Mouse (Mus musculus): Measurements from ENCODE around the gene Slc30a10. TPM values are rescaled to one million over a fixed set of nuclear protein-coding genes. Genes with fewer than 3 reads are reported as not detected.
A peak's percentile ranks its signal among the peaks of the same experiment; 100 is the strongest.

Slc30a10 gene
- polyA plus RNA-seq, 1 experiment from 2014 or later, result 1.2 TPM

DNA sequence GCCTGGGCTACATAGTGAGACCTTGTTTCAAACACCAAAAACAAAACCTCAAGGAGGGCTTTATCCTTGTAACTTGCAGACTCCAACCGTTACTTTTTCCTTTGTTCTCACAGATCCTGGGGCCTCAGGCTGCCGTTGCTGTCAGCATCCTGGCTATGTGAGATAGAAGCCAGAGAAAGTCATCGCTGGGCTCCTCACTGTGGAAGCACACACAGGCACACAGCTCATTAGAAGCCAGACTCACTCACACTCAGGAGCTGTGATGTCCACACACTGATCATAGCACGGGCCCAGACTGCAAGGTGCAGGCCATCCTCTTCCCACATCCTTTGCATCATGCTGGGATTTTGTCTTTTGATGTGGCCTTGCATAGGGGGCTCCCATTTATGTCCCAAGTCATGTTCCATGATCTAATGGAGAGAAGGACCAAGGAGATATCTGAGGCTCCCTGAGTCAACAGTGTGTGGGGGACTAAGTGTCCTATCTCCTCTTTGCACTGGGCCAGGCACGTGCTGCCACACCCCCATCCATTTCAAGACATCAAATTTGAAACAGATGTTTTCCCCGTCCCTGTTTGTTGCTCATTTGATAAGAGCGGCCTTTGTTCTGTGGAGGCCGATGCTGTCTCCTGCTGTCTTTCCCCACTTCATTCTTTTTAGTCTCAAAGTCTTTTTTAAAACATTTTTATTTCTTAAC is 17.5 kb downstream of the Slc30a10 start:
- Histone ChIP-seq H3K4me1 (peaks cover 10% of the 10 kb centered on the region), H3K36me3 (replicated peaks) (no peaks in the 10 kb centered on the region), H3K4me3 (no peak overlapping the region), H3K9me3 (no peaks in the 10 kb centered on the region), H3K27me3 (replicated peaks; ENCODE audit: low read depth, poor library complexity, severe bottlenecking) (0 out of 2 replicates have a peak, but pooled peaks cover 4% of the 10 kb centered on the region), H3K27ac (replicated peaks) (peak overlapping the region; percentile 74)
- peak; percentile 47 for DNase-seq (ENCODE audit: low spot score)
- WGBS, result 35% methylated on average over 8 of the region's 8 CpGs

DNA sequence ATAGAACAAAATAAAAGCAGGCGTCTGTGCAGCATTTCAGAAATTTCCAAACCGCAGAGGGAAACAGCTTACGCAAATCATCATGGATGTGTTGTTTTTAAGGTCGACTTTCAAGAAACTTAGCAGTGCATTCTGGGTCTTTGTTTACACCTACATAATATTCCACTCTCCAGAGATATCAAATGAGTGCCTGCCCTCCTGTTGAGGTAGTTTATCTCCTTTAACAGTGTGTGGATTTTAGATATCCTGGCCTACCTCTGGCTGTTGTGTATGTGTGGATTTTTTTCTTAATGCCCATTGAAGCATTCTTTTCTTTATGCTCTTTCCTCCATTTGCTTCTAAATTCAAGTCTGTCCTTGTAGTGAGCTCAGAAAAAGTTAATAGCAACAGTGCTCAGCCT is 18.1 kb downstream of the Slc30a10 start:
- no peak overlapping the region for H3K4me3 ChIP-seq
- no peak for DNase-seq (ENCODE audit: low spot score)
- peaks cover 10% of the 10 kb centered on the region for H3K4me1 ChIP-seq
- H3K36me3 ChIP-seq (replicated peaks), result no peaks in the 10 kb centered on the region
- WGBS, result 78% methylated on average over 4 of the region's 4 CpGs
- H3K27ac ChIP-seq (replicated peaks), result peak overlapping the region; percentile 74
- no peaks in the 10 kb centered on the region for H3K9me3 ChIP-seq
- 0 out of 2 replicates have a peak, but pooled peaks cover 4% of the 10 kb centered on the region for H3K27me3 ChIP-seq (replicated peaks; ENCODE audit: low read depth, poor library complexity, severe bottlenecking)

DNA sequence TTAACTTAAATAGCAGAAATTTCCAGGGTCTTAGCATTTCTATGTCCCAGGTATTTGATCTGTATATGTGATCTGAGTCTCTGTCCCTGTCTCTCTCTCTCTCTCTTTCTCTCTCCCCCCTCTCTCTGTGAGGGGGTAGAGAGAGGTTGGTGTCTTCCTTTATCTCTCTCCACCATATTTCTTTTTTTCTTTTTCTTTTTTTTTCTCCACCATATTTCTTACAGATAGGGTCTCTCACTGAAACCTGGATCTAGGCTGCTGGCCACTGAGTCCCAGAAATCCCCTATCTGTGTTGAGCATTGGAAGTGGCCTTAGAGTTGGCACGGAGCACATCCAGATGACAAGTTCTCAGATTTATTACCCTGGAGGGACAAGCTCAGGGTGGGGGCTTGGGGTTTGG is 18.8 kb downstream of the Slc30a10 start:
- peaks cover 10% of the 10 kb centered on the region for H3K4me1 ChIP-seq
- H3K27me3 ChIP-seq (replicated peaks; ENCODE audit: low read depth, poor library complexity, severe bottlenecking), result 0 out of 2 replicates have a peak, but pooled peaks cover 4% of the 10 kb centered on the region
- H3K4me3 ChIP-seq, result no peak overlapping the region
- no peaks in the 10 kb centered on the region for H3K9me3 ChIP-seq
- H3K27ac ChIP-seq (replicated peaks), result 0 out of 2 replicates have a peak overlapping the region, but pooled peaks have one; percentile 48
- no peaks in the 10 kb centered on the region for H3K36me3 ChIP-seq (replicated peaks)
- no peak for DNase-seq (ENCODE audit: low spot score)
- WGBS, result 85% methylated on average over 1 of the region's 1 CpGs

DNA sequence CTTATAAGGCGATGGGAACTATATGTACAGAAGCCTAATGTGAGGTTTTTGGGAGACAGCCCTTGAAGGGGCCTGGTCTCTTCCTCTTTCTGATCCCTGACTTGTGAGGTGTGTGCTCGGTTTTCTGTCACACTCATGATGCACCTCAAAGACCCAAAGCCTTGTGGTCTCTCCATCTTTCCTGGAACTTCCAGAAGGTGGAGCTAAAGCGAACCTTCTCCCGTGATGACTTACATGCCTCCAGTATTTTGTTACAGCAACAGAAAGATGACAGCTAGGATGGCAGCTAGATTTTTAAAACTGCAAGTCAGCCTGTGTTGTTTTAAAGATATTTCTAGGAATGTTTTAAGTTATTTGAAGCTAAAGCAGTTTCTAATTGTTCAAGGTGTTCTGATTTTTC is 25.2 kb downstream of the Slc30a10 start:
- no peak overlapping the region for H3K4me3 ChIP-seq
- no peak overlapping the region for H3K27ac ChIP-seq (replicated peaks)
- no peak for DNase-seq (ENCODE audit: low spot score)
- H3K36me3 ChIP-seq (replicated peaks), result no peaks in the 10 kb centered on the region
- H3K9me3 ChIP-seq, result no peaks in the 10 kb centered on the region
- no peaks in the 10 kb centered on the region for H3K27me3 ChIP-seq (replicated peaks; ENCODE audit: low read depth, poor library complexity, severe bottlenecking)
- peaks cover 30% of the 10 kb centered on the region for H3K4me1 ChIP-seq
- WGBS, result 95% methylated on average over 4 of the region's 4 CpGs

DNA sequence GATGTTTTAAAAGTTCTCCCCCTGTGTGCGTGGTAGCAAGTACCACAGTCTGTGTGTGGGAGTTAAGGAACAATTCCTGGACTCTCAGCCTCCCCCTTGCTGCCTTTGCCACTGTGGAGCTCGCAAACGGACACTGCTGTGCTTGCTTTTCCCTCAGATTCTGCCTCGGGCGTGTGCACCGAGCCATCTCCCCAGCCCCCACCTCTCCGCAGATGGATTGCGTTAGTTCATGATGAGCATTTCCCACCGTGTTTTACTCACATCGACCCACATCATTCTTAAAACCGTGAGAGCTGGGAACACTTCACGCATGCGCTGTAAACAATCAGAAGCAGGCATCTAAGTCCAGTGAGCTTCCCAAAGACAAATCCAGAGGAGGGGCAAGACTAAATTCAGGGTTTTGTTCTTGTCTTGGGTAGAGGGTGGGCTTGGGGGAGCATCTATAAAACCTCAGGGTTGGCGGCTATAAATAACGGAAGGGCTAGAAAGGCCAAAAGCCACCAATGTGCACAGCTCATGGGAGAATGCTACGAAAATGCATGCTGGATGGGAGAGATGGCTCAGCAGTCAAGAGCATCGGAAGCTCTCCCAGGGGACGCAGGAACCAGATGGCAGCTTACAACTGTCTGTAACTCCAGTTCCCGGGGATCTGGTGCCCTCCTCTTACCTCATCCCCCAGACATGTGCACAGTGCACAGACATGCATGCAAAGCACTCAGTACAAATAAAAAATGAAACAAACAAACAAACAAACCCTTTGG is 27.5 kb downstream of the Slc30a10 start:
- peak; percentile 67 for DNase-seq (ENCODE audit: low spot score)
- Histone ChIP-seq H3K4me3 (peak overlapping the region; percentile 45), H3K36me3 (replicated peaks) (no peaks in the 10 kb centered on the region), H3K9me3 (no peaks in the 10 kb centered on the region), H3K4me1 (peaks cover 30% of the 10 kb centered on the region), H3K27me3 (replicated peaks; ENCODE audit: low read depth, poor library complexity, severe bottlenecking) (no peaks in the 10 kb centered on the region), H3K27ac (replicated peaks) (peak overlapping the region; percentile 81)
- WGBS, result 34% methylated on average over 19 of the region's 19 CpGs

DNA sequence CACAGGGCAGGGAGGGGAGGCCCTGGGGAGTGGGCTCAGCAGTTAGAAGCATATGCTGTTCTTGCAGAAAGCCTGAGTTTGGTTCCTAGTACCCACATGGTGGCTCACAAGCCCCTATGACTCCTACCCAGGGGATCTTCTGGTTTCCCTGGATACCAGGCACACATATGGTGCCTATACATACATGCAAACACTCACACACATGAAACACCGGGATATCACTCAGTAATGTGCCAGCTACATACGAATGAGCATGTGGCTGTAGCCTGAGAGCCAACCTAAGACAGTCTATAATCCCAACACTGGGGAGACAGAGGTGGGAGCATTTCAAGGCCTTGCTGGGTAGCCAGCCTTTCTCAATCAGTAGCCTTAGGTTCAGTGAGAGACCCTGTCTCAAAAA is 28.1 kb downstream of the Slc30a10 start:
- peaks cover 30% of the 10 kb centered on the region for H3K4me1 ChIP-seq
- peaks cover 4% of the 10 kb centered on the region; the same call in 1 of the 2 replicates for H3K27me3 ChIP-seq (replicated peaks; ENCODE audit: low read depth, poor library complexity, severe bottlenecking)
- H3K27ac ChIP-seq (replicated peaks), result peak overlapping the region; percentile 81
- 92% methylated on average over 2 of the region's 2 CpGs for WGBS
- no peaks in the 10 kb centered on the region for H3K36me3 ChIP-seq (replicated peaks)
- no peaks in the 10 kb centered on the region for H3K9me3 ChIP-seq
- peak overlapping the region; percentile 45; the same call in 1 of the 2 replicates for H3K4me3 ChIP-seq
- no peak for DNase-seq (ENCODE audit: low spot score)

DNA sequence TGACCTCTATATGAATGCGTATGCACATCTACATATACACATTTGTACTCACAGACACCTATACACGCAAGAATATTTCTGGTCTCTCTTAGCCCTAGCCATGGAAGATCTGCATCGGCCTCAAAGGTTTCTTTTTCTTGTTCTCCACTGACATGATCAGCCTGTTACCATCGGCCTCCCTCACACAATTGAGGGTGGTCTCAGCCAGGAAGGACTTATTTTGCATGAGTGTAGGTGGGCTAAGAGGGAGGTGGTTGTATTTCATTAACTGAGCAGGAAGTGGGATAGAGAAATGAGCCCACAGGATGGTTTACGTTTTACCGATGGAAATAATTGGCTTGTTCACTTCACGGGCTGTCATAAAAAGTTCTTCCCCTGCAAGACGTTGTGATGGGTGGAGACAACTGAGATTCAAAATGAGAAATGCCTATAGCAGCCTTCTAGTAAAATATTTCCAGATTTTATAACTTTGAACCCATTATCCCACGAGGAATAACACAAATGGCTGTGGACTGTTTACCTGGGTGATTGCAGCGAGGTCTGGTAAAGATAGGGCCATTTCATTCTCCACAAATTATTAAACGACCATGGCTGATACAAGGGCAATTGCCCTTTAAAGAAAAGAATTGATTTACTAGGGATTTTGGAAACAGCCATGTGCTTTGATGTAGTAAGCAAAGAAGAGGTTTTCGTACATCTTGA is 28.9 kb downstream of the Slc30a10 start:
- Histone ChIP-seq H3K27ac (replicated peaks) (0 out of 2 replicates have a peak overlapping the region, but pooled peaks have one; percentile 81), H3K27me3 (replicated peaks; ENCODE audit: low read depth, poor library complexity, severe bottlenecking) (peaks cover 4% of the 10 kb centered on the region; the same call in 1 of the 2 replicates), H3K9me3 (no peaks in the 10 kb centered on the region), H3K36me3 (replicated peaks) (no peaks in the 10 kb centered on the region), H3K4me3 (no peak overlapping the region), H3K4me1 (peaks cover 30% of the 10 kb centered on the region)
- WGBS, result 80% methylated on average over 12 of the region's 12 CpGs
- DNase-seq (ENCODE audit: low spot score), result no peak

DNA sequence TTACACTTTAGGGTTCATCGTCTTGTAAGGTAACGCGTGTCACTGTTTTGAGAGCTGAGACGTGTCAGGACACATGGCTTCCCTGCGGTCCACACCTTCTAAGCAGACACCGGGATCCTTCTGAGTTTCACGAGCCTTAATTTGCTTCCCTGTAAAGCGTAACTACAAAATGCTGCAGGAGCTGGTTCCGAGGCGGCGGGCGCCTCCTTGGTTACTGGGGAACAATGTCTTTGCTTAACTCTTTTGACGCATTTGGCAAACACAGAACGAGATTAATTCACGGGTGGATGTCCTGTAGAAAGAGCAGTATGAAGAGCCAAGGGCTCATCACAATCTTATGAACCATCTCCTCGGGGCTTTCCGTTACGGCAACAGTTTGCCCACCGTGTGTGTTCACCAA is 29.6 kb downstream of the Slc30a10 start:
- no peaks in the 10 kb centered on the region for H3K9me3 ChIP-seq
- no peak overlapping the region for H3K27ac ChIP-seq (replicated peaks)
- peaks cover 6% of the 10 kb centered on the region; the same call in 1 of the 2 replicates for H3K27me3 ChIP-seq (replicated peaks; ENCODE audit: low read depth, poor library complexity, severe bottlenecking)
- 78% methylated on average over 19 of the region's 19 CpGs for WGBS
- peaks cover 37% of the 10 kb centered on the region for H3K4me1 ChIP-seq
- no peak for DNase-seq (ENCODE audit: low spot score)
- no peaks in the 10 kb centered on the region for H3K36me3 ChIP-seq (replicated peaks)
- H3K4me3 ChIP-seq, result no peak overlapping the region

DNA sequence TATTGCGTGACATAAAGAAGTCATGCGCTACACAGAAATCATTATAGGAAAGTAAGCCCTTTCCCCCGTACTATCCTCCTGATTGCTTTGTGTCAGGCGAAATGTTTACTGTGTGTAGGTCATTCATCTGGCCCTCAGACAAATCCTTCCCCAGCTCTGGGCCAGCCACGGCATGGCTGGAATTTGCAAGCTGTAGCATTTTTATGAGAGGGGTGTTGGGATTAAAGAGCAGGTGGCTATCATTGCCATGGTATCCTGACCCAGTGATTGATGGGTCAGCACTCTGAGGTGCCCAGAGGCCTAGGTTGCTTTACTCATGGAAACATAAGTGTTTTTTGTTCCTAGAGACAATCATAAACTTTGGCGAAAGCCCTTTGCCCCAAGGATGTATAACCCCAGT is 35.2 kb downstream of the Slc30a10 start:
- H3K9me3 ChIP-seq, result no peaks in the 10 kb centered on the region
- peaks cover 11% of the 10 kb centered on the region for H3K4me1 ChIP-seq
- no peak overlapping the region for H3K27ac ChIP-seq (replicated peaks)
- no peak overlapping the region for H3K4me3 ChIP-seq
- DNase-seq (ENCODE audit: low spot score), result no peak
- H3K27me3 ChIP-seq (replicated peaks; ENCODE audit: low read depth, poor library complexity, severe bottlenecking), result peaks cover 6% of the 10 kb centered on the region; the same call in 1 of the 2 replicates
- WGBS, result 76% methylated on average over 6 of the region's 6 CpGs
- no peaks in the 10 kb centered on the region for H3K36me3 ChIP-seq (replicated peaks)

DNA sequence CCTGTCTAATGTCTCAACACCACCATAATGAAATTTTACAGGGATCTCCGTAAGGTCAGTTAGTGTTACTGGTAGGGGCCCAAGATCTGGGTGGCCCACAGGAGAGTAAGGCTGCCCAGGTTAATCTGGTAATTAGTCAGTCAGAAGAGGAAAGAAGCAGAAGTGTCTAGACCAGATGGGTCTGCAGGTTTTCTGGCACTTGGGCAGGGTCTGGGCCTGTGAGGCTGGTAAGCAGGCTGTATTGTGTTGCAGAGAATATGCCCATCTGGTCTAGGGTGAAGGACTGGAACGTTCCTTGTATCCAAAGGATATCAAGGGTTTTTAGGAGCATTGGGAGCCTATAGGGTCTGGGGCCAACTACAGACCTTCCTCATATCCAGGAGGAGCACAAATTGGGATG is 36.0 kb downstream of the Slc30a10 start:
- Histone ChIP-seq H3K36me3 (replicated peaks) (no peaks in the 10 kb centered on the region), H3K4me3 (no peak overlapping the region), H3K27ac (replicated peaks) (no peak overlapping the region), H3K9me3 (no peaks in the 10 kb centered on the region), H3K27me3 (replicated peaks; ENCODE audit: low read depth, poor library complexity, severe bottlenecking) (peaks cover 6% of the 10 kb centered on the region; the same call in 1 of the 2 replicates), H3K4me1 (peaks cover 11% of the 10 kb centered on the region)
- no peak for DNase-seq (ENCODE audit: low spot score)
- 84% methylated on average over 2 of the region's 2 CpGs for WGBS

DNA sequence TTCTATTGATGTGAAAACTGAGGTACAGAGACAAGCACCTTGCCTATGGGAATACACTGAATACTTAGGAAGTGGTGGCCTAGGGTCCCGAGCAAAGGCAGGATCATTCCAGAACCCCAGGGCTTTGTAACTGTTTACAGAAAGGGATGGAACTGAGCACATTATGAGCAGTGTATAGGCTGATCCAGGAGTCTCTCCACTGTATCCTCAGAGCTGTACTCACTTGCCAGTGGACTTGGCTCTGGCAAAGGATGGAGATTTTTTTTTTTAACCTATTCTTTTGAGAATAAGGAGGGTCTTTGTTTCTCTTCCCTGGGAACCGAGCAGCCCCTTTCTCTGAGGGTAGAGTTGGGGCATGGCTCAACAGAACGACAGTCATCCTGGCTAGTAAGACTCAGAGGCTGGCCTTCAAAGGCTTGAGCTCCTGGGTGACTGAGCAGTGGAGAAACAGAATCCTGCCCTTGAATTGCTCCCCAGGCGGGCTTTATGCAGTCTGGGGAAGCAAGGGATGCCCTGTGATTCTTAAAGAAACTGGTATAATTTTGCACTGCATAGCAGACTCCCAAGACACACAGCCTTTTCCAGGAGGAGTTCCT is 38.9 kb downstream of the Slc30a10 start:
- H3K9me3 ChIP-seq, result no peaks in the 10 kb centered on the region
- H3K4me3 ChIP-seq, result no peak overlapping the region
- H3K36me3 ChIP-seq (replicated peaks), result no peaks in the 10 kb centered on the region
- H3K4me1 ChIP-seq, result peaks cover 11% of the 10 kb centered on the region
- DNase-seq (ENCODE audit: low spot score), result no peak
- WGBS, result 40% methylated on average over 4 of the region's 4 CpGs
- H3K27me3 ChIP-seq (replicated peaks; ENCODE audit: low read depth, poor library complexity, severe bottlenecking), result 0 out of 2 replicates have a peak, but pooled peaks cover 2% of the 10 kb centered on the region
- no peak overlapping the region for H3K27ac ChIP-seq (replicated peaks)

DNA sequence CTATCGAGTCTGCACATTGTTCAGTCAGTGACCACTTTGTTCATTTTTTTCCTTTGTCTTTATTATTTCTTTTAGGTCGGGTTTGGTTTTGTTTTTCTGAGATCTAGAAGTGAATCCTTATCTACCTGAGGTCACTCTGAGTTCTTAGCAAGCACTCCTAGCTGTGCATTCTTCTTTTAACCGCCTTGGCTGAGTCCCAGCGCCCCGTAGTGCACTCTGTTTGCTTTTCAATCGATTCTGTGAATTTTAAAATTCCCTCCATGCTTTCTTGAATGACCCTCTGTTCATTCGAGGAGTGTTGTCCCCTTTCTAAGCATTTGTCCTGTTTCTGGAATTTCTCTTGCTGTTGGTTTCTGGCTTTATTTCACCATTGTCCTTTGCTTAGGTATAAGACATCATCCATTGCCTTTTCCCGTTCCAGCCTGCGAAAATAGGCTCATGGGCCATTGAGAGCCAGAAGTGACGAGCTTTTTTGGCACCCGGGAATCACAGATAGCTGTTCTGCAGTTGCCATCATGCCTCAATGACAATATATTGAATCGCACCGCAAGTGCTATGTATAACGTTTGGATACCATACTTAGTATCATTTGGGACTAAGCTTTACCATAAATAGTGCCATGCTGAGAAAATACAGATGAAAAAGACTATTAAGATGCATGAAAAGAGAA is 42.3 kb downstream of the Slc30a10 start:
- Histone ChIP-seq H3K4me1 (no peaks in the 10 kb centered on the region), H3K27ac (replicated peaks) (no peak overlapping the region), H3K4me3 (no peak overlapping the region), H3K9me3 (no peaks in the 10 kb centered on the region), H3K36me3 (replicated peaks) (no peaks in the 10 kb centered on the region), H3K27me3 (replicated peaks; ENCODE audit: low read depth, poor library complexity, severe bottlenecking) (no peaks in the 10 kb centered on the region)
- WGBS, result 81% methylated on average over 14 of the region's 14 CpGs
- no peak for DNase-seq (ENCODE audit: low spot score)

Data from embryonic facial prominence, embryonic 10.5 days (tissue).